Mouse (Mus musculus): Measurements from ENCODE around the gene I830077J02Rik. TPM values are rescaled to one million over a fixed set of nuclear protein-coding genes. Genes with fewer than 3 reads are reported as not detected.
"Not testable (repeated sequence)": the region's sequence is repeated elsewhere in the genome, so short reads cannot be mapped to it uniquely, and the experiment has no call there.

Gene I830077J02Rik
- total RNA-seq (2021), result under 1 TPM; 0.35 to 0.52 TPM
- long read RNA-seq, experiment 1, result 0 reads
- long read RNA-seq, experiment 2, result 0 reads

DNA sequence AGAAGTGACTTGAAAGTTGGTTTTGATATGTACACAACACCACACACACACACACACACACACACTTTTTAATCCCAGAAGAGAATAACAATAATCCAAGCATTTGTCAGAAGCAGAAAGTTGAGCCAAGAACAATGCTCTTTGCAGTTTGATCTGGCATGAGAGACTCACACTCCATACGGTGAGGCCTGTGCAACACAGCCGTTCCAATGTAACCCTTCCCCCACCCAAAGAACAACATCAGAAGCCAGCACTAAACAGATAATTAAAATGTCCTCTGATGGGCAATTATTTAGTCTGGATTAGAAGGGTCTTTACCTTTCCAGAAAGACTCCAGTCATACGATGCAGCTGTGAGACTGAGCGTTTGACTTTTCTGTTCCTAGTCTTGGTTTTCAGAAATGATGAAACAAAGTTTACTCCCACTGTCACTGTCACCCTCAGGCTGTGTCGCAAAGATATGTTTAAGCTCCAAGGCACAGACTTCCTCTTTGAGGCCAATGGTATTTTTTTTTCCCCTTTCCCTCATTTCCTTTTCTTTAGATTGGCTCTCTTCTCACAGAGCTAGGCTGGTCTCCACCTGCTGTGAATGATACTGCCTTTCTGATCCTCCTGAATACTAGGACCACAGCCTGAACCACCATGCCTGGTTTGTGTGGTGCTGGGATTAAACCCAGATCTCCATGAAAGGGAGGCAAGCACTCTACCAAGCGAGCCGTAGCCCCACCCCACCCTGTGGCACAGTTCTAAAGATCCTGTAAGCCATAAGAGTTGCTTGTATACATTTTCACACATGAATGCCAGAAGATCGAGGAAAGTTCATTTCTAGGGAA lies at the start of gene I830077J02Rik:
I830077J02Rik (minus strand) TSS at position 425 of the 832 bp plus-strand sequence.
- no peak for DNase-seq

DNA sequence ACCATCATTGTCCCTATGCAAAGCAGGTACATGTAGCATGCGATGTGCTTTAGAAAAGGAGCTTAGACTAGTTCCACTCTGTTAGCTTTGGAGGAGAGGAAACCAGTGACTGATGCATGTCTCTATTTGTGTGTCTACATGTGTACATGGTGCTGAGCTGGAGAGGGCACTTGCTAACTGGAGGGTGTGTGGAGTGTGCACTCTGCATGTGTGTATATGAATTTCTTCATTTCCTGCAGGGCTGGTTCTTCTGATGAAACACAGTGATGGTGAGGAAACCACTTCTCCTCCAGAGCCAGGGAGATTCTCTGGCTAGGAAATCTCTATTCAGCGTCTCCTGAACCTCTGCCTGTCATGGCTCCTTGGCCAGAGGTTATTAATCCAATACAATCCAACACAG lies 41.7 kb upstream of the I830077J02Rik start:
- DNase-seq, result no peak

DNA sequence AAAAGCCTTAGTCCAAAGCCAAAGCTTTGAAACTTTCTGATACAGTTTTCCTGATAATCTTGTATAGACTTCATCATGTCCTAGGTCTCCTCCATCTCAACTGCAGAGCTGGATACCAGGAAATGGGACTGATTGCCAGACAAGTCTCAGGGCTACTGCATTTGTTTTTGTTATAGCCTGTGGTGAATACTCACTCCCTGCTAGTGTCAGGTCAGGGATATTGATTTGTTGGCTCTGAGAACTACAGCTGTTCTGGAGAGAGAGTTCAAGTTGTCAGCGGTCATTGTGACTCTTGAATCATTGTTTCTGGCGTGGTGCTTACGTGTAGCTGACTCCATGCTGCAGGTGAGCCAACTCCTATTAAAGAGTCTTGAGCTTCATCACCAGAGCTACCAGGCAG lies 40.9 kb upstream of the I830077J02Rik start, which contains the start of gene Ovgp1:
Ovgp1 (plus strand) TSS at position 301 of the 400 bp plus-strand sequence.
- DNase-seq, result no peak

DNA sequence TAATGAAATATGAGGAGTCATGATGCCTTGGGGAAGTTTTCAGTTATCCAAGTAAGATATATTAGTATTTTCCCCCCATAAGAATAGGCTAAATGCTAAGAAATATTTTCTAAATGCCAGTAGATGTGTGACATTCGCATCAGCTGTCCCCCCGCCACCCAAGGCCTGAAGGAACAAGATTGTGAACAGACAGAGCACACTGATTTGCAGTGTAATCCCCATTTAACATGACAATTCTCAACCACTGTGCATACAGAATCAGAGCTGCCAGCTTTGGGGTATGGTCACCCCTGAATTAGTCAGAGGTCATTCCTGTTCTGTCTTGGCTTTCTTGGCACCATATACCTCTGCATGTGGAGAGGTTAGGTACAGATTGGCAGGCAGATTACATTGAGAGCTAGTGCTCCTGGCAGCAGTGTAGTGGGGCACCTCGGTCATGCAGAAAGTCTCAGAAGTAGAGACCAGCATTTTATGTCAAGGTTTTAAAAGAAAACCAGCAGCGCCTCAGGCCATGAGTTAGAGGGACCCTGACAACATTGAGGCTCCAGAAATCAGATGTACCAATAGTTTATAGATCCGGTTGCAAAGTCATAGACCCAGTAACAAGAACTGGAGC lies 39.5 kb upstream of the I830077J02Rik start:
- no peak for DNase-seq

DNA sequence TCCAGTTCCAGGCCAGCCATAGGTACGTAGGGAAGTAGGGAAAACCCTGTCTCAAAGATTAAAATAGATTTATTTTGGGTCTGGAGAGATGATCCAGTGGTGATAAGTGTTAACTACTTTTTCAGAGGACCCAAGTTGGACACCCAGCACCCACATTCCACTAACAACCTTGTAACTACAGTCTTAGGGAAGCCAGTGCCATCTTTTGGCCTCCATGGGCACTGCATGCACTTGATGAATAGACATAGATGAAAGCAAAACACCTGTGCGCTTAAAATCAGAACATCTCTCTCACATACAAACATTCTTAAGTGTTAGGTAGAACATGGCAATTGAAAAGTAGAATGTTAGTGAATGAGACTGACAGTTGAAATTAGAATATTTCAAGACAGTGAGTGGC lies 28.2 kb upstream of the I830077J02Rik start:
- DNase-seq, result no peak

DNA sequence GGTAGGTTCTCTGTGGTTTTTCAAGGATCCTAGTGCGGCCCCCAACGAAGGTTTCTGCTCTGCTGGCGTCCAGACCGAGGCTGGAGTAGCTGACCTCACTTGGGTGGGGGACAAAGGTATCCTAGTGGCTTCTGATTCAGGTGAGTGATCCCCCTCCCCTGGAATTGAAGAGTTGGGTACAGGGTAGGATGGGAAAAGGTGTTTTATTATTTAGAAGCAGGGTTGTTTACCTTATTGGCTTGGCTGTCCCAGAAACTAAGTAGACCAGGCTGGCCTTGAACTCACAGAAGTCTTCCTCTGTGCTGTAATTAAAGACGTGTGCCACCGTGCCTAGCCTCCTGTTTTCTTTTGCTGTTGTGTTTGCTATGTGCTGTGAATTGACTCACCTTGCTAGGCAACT lies 27.5 kb upstream of the I830077J02Rik start, which contains the start of gene Atp5f1:
Atp5f1 (minus strand) TSS at position 101 of the 400 bp plus-strand sequence.
- no peak for DNase-seq

DNA sequence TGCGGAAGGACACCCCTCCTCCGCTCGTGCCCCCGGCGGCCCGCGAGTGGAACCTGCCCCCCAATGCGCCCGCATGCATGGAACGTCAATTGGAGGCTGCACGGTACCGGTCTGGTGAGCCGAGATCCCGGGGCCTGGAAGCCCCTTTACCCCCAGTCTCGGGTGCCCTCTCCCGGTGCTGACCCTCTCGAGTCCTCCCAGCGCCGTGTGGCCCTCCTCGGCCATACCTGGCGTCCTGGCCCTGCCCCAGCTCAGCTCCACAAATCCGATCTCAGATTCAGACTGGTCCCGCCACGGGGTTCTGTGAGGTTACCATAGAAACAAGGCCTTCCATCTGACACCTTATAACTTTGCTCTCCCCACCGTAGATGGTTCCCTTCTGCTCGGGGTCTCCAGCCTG lies 27.1 kb upstream of the I830077J02Rik start:
- DNase-seq, result no peak

DNA sequence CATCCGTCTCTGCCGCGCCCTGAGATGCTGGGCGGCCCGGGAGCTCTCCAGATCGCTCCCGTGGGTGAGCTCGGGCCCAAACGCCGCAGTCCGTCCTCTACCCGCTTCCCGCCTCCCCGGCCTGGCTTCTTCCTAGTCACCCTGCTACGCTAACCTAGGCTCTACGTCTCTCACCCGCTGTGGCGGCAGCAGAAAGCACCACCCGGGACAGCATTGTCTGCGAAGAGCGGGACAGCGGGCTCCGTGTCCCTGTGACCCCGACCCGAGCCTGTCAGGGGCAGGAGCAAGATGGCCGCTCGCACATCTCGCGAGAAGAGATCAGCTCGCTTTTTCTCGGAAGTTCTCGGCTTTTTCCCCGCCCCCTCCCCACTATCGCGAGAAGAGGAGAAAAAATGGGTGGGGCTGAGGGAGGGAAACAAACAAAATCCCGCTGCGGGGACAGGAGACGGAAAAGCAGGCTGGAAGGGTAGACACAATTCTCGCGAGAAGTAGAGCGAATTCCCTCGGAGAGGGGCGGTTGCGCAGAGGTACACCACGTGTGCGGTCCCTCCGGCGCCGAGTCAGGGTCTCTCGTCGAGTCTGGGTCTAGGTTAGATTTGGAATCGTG lies 26.6 kb upstream of the I830077J02Rik start, which contains the start of gene Wdr77:
Wdr77 (plus strand) TSS at position 396 of the 607 bp plus-strand sequence.
- peak; percentile 94 for DNase-seq

DNA sequence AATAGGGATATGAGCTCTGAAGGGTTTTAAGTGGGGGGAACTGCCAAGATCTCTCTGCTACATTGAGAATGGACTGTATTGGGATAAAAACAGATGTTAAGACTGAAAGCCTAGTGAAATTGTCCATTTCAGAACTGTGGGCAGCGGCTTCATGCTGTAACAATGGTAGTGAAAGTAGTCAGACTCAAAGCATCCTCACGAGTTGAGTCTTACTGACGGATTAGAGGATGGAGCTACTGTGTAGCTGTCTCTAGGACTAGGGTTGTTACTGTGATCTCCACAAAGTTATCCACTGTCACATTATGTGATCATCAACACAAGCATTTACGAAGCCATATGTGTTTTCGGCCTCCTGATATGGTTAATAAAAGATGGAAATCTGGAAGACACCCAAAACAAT lies 25.7 kb upstream of the I830077J02Rik start:
- DNase-seq, result no peak

DNA sequence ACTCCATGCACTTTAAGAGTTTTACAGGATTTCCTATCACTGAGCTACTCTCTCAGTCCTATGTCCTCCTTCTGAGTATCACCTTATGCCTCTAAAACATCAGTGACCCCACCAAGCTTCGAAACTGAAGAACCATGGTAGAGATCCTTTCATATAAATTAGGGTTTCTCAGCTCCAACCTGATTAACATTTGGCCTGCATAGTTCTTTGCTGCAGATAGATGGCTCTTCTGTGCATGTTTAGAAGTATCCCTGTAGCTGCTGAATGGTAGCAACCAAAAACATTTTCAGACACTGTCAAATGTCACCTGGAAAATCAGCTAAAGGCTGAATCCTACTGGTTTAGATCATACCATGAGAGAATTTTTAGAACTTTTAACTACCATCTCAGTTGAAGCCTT lies 24.8 kb upstream of the I830077J02Rik start:
- no peak for DNase-seq

DNA sequence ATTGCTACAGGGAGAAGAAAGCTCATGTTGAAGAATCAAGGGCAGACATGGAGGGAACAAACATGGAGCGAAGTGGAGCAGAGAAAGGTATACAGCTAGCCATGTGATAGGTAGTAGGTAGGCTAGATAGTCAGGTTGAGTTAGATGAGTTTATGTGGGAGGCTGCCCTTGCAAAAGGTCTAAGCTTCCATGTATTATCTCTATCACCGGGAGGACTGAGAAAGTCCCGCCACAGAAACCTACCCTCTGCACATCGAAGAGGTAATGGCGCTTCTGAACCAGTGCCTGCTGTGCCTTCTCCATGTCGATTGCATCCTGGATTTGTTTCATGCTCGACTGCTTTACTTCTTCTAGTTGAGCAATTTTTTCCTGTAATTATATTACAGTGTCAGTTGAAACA lies 18.9 kb upstream of the I830077J02Rik start:
- DNase-seq, result no peak

DNA sequence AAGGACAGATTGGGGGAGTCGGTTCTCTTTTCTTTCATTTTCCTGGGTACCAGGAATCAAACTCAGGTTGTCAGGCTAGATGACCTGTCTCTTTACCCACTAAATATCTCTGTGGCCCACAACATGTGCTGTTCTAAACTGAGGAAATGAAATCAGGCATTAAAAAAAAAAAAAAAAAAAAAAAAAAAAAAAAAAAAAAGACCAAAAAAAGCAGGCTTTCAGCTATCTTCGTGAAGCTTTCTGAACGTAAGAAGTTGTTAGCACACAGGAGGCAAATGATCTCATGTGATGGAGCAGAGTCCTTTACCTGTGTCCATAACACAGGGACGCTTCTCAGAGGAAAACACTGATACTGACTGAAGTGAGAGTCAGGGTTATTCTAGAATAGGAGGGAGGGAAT lies 3.6 kb upstream of the I830077J02Rik start:
- no peak for DNase-seq

DNA sequence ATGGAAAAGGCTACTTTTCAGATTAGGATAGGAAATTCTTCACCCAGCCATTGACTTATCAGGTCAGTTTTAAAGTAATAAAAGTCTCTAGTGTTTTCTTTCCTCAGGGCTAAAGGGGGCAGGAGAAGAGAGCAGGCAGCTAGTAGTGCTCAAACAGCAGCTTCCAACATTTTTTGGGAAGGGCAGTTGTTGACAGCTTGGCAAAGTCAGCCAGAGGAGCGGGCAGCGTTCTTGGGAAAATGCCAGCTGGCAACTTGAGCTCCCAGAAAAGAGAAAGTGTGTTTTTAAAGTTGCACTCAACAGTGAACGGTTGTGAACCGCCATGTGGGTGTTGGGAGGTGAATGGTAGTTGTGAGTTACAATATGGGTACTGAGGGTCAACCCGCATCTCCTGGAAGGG lies 2.6 kb upstream of the I830077J02Rik start:
- DNase-seq, result peak; percentile 64

DNA sequence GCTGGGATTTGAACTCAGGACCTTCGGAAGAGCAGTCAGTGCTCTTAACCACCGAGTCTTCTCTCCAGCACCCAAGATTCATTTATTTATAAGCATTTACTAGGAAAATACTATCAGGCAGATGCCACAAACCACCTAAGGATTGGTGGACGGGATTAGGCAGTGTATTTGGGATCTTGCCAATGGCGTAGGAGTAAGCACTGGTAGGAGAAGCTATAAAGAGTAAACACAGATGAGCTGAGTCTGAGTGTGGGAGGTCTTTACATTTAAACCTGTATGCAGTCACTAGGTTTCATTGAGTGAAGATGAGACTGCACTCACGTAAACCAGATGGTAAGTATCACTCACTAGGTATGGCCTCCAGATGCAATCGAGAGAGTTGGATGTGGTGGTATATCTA lies 1.5 kb upstream of the I830077J02Rik start:
- DNase-seq, result no peak

DNA sequence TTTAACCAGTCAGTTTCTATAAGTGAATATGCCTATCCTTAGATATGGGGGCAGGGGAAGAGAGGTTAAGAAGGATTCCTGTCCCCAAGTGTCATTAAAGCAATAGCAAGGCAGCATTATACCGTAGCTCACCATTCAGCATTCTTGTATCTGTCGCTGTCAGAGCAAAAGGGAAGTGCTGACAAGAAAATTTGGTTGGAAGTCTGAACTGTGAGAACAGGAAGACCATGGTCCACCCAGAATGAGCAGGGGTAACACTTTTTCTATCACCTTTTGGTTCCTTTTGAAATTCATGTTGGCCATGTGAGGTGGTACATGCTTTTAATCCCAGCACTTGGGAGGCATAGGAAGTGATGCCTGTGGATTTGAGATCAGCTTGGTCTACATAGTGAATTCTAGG lies 1.4 kb downstream of the I830077J02Rik start:
- no peak for DNase-seq

DNA sequence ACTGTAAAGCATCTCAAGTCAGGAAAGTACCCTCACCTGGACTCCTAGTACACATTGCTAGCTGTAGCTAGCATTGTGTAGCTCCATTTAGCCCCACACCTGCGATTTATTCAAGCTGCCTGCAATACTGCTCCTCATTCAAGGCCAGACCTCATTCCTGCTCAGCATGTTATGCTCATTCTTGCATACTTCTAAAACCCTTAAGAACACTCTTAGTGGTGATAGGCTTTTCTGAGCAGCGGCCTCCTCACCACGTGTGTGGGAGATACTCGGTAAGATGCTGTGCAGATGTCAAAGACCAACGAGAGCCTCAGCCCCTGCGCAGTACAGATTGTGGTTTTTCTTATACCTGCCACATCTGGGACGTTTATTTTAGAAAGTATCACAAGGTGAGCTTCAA lies 2.6 kb downstream of the I830077J02Rik start:
- DNase-seq, result no peak

DNA sequence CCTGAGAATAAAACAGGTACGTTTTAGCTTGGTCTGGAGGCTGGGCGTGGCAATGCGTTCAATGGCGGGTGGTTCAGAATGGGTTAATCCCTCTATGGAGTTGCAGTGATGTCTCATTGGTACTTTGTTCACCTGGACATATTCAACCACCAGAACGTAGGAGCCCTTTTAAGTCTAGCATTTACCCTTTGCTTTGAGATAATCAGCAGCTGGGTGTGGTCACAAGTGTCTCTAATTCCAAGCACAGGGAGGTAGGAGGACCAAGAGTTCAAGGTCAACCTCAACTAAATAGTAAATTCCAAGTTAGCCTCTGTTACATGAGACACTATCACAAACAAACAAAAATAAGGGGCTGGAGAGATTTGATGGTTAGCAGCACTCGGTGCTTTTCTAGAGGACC lies 3.7 kb downstream of the I830077J02Rik start:
- DNase-seq, result no peak

DNA sequence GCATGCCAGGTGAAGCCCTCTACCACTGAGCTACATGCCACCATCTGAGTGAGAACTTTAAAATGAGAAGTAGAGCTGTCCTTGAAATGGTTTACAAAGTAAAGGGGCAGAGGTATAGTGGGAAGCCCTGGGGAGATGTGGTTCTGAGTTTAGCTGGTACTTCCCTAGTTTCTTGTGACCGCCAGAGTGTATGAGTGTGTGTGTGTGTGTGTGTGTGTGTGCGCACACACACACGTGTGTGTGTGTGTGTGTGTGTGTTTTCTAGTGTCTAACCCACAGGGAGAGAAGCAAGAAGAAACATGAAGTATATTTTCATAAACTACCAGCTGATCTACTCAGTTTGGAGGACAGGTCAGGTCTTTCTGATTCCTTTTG lies 4.3 kb downstream of the I830077J02Rik start:
- DNase-seq, result no peak

DNA sequence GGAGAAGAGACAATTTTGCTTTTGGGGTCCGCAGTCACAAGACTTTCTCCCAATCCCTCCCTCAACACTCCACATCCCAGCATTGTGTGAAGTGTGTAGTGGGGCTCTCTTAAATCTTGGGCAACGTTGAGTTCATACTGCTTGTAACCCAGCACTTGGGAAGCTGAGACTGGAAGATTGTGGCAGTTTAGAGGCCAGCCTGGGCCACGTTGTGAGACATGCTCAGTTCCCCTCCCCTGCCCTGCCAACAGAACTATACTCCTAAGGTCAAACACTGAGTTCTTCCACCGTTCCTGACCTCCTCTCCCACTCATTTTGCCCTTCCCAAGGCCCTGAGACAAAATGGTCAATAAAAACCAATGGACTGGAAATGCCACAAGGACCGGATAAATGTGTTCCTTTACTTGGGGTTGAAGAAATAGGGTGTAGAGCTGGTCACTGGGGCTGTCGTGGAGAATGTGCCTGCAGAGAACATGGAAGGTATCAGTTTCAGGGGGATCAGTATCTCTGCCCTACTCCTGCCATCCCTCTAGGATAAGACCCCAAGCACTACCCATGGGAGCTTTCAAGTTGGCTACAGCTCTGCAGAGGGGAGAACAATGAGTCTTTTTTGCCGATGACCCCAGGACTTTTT lies 4.8 kb downstream of the I830077J02Rik start:
- DNase-seq, result no peak

DNA sequence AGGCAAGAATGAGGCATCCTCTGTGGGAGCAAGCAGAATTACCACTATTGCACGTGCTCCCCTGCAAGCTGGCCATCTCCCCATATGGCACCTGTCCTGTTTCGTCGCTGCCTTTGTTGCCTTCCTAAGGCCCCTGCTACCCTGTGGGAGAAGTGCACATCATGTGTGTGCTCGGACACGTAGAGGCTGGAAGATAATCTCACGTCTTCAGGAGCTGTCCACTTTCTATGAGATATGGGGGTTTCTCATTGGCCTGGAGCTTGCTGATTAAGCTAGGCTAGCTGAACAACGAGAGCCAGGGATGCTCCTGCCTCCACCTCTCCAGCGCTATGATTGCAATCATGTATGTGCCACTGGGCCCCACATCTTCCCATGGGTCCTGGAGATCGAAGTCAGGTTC lies 7.8 kb downstream of the I830077J02Rik start:
- DNase-seq, result no peak

DNA sequence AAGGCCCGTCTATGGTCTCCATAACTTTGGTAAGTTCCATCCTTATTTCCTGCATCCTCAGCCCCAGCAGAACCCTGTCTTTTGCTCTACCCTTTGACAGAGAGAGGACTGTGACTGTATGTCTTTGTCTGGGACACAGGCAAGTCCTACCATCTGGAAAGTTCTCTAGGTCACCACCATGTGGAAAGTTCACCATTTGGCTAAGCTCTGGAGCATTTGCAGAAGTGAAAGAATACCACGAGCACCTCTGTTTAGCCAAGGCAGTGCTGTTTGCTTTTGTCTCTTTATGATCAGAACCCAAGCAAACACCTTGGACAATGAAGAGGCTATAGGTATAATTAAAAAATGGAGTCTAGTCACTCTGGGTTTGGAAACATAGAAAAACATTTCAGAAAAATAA lies 10.5 kb downstream of the I830077J02Rik start:
- no peak for DNase-seq

DNA sequence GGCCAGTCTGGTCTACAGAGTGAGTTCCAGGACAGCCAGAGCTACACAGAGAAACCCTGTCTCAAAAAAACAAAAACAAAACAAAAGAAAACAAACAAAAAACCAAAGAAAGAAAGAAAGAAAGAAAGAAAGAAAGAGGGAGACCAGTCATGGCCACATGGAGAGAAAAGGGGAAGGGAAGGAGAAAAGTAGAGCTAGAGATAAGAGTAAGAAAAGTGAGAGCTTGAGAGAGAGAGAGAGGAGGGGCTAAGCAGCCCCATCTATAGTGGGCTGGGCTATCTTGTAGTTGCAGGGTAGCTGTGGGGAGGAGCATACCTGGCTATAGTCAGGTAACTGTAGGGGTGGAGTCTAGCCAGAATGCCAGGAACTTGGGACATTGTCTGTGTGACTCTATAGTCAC lies 11.7 kb downstream of the I830077J02Rik start:
- not testable (repeated sequence) for DNase-seq

DNA sequence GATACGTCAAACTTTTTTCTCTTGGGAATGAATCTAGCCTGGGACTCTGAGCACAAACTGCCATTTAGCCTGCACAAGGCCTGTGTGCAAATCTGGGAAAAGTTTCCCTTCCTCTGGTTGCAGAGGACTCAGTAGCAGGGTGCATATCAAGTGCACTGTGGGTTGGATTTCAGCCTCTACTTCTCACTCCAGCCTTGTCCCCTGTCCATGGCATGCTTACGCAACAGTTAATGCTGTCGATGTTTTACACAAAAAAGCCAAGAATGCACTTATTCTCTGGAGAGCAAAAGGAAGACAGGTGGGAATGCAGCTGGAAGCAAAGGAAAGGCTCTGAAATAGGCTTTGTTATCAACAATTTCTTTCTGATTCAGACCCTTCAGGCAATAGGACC lies 14.1 kb downstream of the I830077J02Rik start:
- no peak for DNase-seq
